Mouse (Mus musculus) heart, adult 2 months (tissue): ENCODE results near the gene Snx32.

ENCODE experiments used
- CTCF ChIP-seq: fragments of 200-600 bp; IDR thresholded peaks from 2 replicates; pipeline ENCODE4 v1.8.1; 2022; ENCODE audit warnings: antibody characterized with exemption, mild to moderate bottlenecking, moderate library complexity
- EP300 ChIP-seq: fragments of 200-500 bp; IDR thresholded peaks from 2 replicates; pipeline ENCODE4 v1.6.1; 2011; ENCODE audit warnings: low read depth, low read length, control low read depth; ENCODE audit not compliant: insufficient read depth

- no peak for TF ChIP-seq CTCF
- TF ChIP-seq EP300: no peak
Measured at GRCm38 (mm10) chr19:5468374-5468773, 42.0 kb downstream of the Snx32 start, which contains the start of gene Ctsw.
